10 mouse cellular contexts compared by ENCODE assay signal in the genomic region with DNA sequence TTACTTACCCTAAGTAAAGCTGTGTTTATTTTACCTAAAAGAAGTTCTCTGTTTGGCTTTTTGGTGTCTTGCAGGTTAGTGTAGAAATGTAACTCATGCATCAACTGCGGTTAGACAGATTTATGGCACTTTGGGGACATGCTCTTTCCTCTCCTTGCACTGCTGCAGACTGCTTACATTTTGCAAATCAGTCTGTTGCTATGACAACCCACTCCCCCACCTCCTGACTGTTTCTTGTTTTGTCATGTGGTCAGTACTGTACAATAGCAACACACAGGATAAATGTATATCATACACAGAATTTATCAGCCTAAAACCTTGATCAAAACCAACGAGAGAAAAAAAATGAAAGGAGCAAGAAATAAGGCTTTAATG.
DNase-seq lines count a peak whose midpoint lies in the region; ATAC-seq and TF ChIP-seq lines count a peak whose summit lies in the region.
"Had no signal": no experiment of that assay in that cellular context is flagged by ENCODE, and none has a peak within 500 bp of the region (broad histone marks: within the 10 kb centered on the region; RNA-seq: fewer than 3 reads in every experiment).

No protein-coding gene starts in this region.

- ATAC-seq in forebrain, embryonic 11.5 days (replicated peaks; ENCODE audit: low FRiP score): peak; percentile 72
- peak; percentile 72 for ATAC-seq in kidney, postnatal 0 days (replicated peaks; ENCODE audit: low FRiP score, low read depth)

- H3K9ac ChIP-seq in forebrain, embryonic 11.5 days (ENCODE audit: low read length): no peak overlapping the region
- no peak overlapping the region for H3K9ac ChIP-seq in kidney, postnatal 0 days (ENCODE audit: low read depth, low read length)

- H3K4me2 ChIP-seq in forebrain, embryonic 11.5 days (ENCODE audit: low read depth, low read length, severe bottlenecking): no peak overlapping the region
- no peak overlapping the region for H3K4me2 ChIP-seq in kidney, postnatal 0 days (ENCODE audit: low read length)

- no peak overlapping the region for H3K4me3 ChIP-seq in forebrain, embryonic 11.5 days (ENCODE audit: low read depth, low read length)
- H3K4me3 ChIP-seq in kidney, postnatal 0 days (replicated peaks; ENCODE audit: low read depth, low read length): no peak overlapping the region
- H3K4me3 ChIP-seq in gastrocnemius, adult 2 months: no peak overlapping the region
- H3K4me3 ChIP-seq: heart, embryonic 10.5 days had no signal

- peak overlapping the region; percentile 13 for H3K27ac ChIP-seq in forebrain, embryonic 11.5 days (ENCODE audit: low read depth, low read length)
- H3K27ac ChIP-seq in kidney, postnatal 0 days: no peak overlapping the region
- no peak overlapping the region for H3K27ac ChIP-seq in gastrocnemius, adult 2 months
- H3K27ac ChIP-seq: heart, embryonic 10.5 days had no signal

- WGBS in forebrain, embryonic 11.5 days: 32% methylated on average over 2 of the region's 2 CpGs
- 14% methylated on average over 2 of the region's 2 CpGs for WGBS in kidney, postnatal 0 days

- H3K9me3 ChIP-seq in forebrain, embryonic 11.5 days (ENCODE audit: control insufficient read depth, low read length): no peaks in the 10 kb centered on the region
- no peaks in the 10 kb centered on the region for H3K9me3 ChIP-seq in kidney, postnatal 0 days (replicated peaks; ENCODE audit: low read length)
- H3K9me3 ChIP-seq: heart, embryonic 10.5 days had no signal

- peaks cover 23% of the 10 kb centered on the region for H3K4me1 ChIP-seq in forebrain, embryonic 11.5 days (replicated peaks; ENCODE audit: control insufficient read depth, insufficient read depth, low read length)
- peaks cover 11% of the 10 kb centered on the region; the same call in 1 of the 2 replicates for H3K4me1 ChIP-seq in kidney, postnatal 0 days (replicated peaks; ENCODE audit: insufficient read depth, low read length)

- H3K27me3 ChIP-seq in forebrain, embryonic 11.5 days (ENCODE audit: control insufficient read depth, insufficient read depth, low read length): peaks cover 4% of the 10 kb centered on the region
- H3K27me3 ChIP-seq in kidney, postnatal 0 days (ENCODE audit: insufficient read depth, low read length): no peaks in the 10 kb centered on the region

- DNase-seq in adrenal gland, adult 2 months: peak; percentile 47
- no peak for DNase-seq in adrenal gland, adult 18-20 months (ENCODE audit: low spot score in 2 of 2)
- no peak for DNase-seq in forebrain, embryonic 11.5 days (ENCODE audit: low spot score)
- DNase-seq in kidney, postnatal 0 days (ENCODE audit: low spot score): peak; percentile 83
- DNase-seq in neural tube, embryonic 10.5 days (ENCODE audit: extremely low spot score, low spot score): peak; percentile 58
- DNase-seq in layer of hippocampus, postnatal 36 days: no peak
- no peak for DNase-seq in gastrocnemius, postnatal 14 days
- no peak for DNase-seq in gastrocnemius, adult 2 months
- DNase-seq: lung, postnatal 14 days had no signal

- no peak for TF ChIP-seq CTCF in kidney, postnatal 0 days (IDR thresholded peaks at IDR 0.05; ENCODE audit: low read depth)
- TF ChIP-seq CTCF in gastrocnemius, adult 2 months (IDR thresholded peaks at IDR 0.05): no peak

- H3K36me3 ChIP-seq in forebrain, embryonic 11.5 days (ENCODE audit: control insufficient read depth, insufficient read depth, low read length): no peaks in the 10 kb centered on the region
- H3K36me3 ChIP-seq in kidney, postnatal 0 days (ENCODE audit: insufficient read depth, low read length): no peaks in the 10 kb centered on the region

- intact Hi-C loops in gastrocnemius, postnatal 14 days (cut with DNase I; ENCODE audit: low total_unique reads): no loop called here
- intact Hi-C loops in gastrocnemius, adult 2 months (cut with DNase I): no loop called here

Comparison
In these comparisons a context has a peak if more than half of its experiments do, and no peak if none do; other contexts are left out.
1. DNase-seq: peak in adrenal gland, adult 2 months (single experiment), kidney, postnatal 0 days (single experiment) and neural tube, embryonic 10.5 days (single experiment); none in adrenal gland, adult 18-20 months (0 of 2), forebrain, embryonic 11.5 days (single experiment), layer of hippocampus, postnatal 36 days (0 of 2), gastrocnemius, postnatal 14 days (single experiment) and gastrocnemius, adult 2 months (single experiment).